Mouse (Mus musculus) myocyte (in vitro differentiated cells): ENCODE results near the gene Hoxd3. TPM values are rescaled to one million over a fixed set of nuclear protein-coding genes. Genes with fewer than 3 reads are reported as not detected.

Source experiments
- H3K27me3 ChIP-seq: one replicate; pipeline ENCODE4 v1.6.1; 2011; ENCODE audit not compliant: control insufficient read depth, insufficient read depth, insufficient read length
- H3K36me3 ChIP-seq: one replicate; pipeline ENCODE4 v1.6.1; 2011; ENCODE audit not compliant: control insufficient read depth, insufficient read depth
- H3K4me2 ChIP-seq: one replicate; pipeline ENCODE4 v1.6.1; 2011; ENCODE audit warnings: low read depth, control low read depth
- H3K4me3 ChIP-seq: one replicate; pipeline ENCODE4 v1.5.1; 2011; ENCODE audit warnings: mild to moderate bottlenecking, control low read depth, moderate library complexity
- H3K79me2 ChIP-seq: one replicate; pipeline ENCODE4 v1.6.1; 2011; ENCODE audit not compliant: control insufficient read depth, insufficient read depth
- H3ac ChIP-seq: one replicate; pipeline ENCODE4 v1.6.1; 2011; ENCODE audit not compliant: control insufficient read depth, insufficient read length
- CEBPB ChIP-seq: IDR thresholded peaks from 2 replicates; pipeline ENCODE4 v1.6.1; 2011; ENCODE audit warnings: mild to moderate bottlenecking, moderate library complexity; ENCODE audit not compliant: poor library complexity, insufficient read depth, severe bottlenecking
- E2F4 ChIP-seq: IDR thresholded peaks from one replicate; pipeline ENCODE4 v1.6.1; 2011; ENCODE audit warnings: mild to moderate bottlenecking, control low read depth, moderate library complexity; ENCODE audit not compliant: insufficient read depth
- MAX ChIP-seq: IDR thresholded peaks from one replicate; pipeline ENCODE4 v1.6.1; 2011; ENCODE audit warnings: low read depth, mild to moderate bottlenecking, control low read depth
- MYOD1 ChIP-seq, 3 experiments: IDR thresholded peaks; one replicate each; pipeline ENCODE4 v1.6.1; 2011; ENCODE audit warnings: control low read depth in 2 of 3, low read depth in 2 of 3, mild to moderate bottlenecking in 2 of 3, moderate library complexity in 1 of 3; ENCODE audit not compliant: insufficient read length in 2 of 3, control insufficient read depth in 1 of 3
- MYOG ChIP-seq, 3 experiments: IDR thresholded peaks; one replicate each; pipeline ENCODE4 v1.6.1; 2011; ENCODE audit warnings: control low read depth in 2 of 3, low read depth in 2 of 3, mild to moderate bottlenecking in 2 of 3; ENCODE audit not compliant: insufficient read length in 2 of 3, control insufficient read depth in 1 of 3, insufficient read depth in 1 of 3
- POLR2A ChIP-seq: IDR thresholded peaks from one replicate; pipeline ENCODE4 v1.6.1; 2011; ENCODE audit warnings: low read depth, mild to moderate bottlenecking, control low read depth, moderate library complexity; ENCODE audit not compliant: insufficient read length
- POLR2AphosphoS2 ChIP-seq: IDR thresholded peaks from one replicate; pipeline ENCODE4 v1.6.1; 2011; ENCODE audit warnings: low read depth, control low read depth; ENCODE audit not compliant: insufficient read length
- REST ChIP-seq: IDR thresholded peaks from one replicate; pipeline ENCODE4 v1.6.1; 2011; ENCODE audit warnings: mild to moderate bottlenecking, control low read depth, moderate library complexity; ENCODE audit not compliant: insufficient read depth, insufficient read length
- SRF ChIP-seq: IDR thresholded peaks from one replicate; pipeline ENCODE4 v1.6.1; 2011; ENCODE audit warnings: low read depth; ENCODE audit not compliant: control insufficient read depth, insufficient read length
- TCF12 ChIP-seq: IDR thresholded peaks from one replicate; pipeline ENCODE4 v1.6.1; 2011; ENCODE audit warnings: mild to moderate bottlenecking, control low read depth; ENCODE audit not compliant: poor library complexity, insufficient read depth, severe bottlenecking
- TCF3 ChIP-seq: IDR thresholded peaks from one replicate; pipeline ENCODE4 v1.6.1; 2011; ENCODE audit warnings: low read depth, control low read depth; ENCODE audit not compliant: insufficient read length
- USF1 ChIP-seq: IDR thresholded peaks from one replicate; pipeline ENCODE4 v1.6.1; 2011; ENCODE audit warnings: low read depth, mild to moderate bottlenecking, control low read depth, moderate library complexity
- polyA plus RNA-seq: library from polyadenylated mRNA; unstranded; fragments of >200 nt; fragmentation: generic; extraction: Trizol; gene quantifications from one replicate; pipeline ENCODE4 v1.2.1, GENCODE M21; 2012; ENCODE audit warnings: missing spikeins

Hoxd3 gene
- polyA plus RNA-seq, 1 experiment, result not detected

DNA sequence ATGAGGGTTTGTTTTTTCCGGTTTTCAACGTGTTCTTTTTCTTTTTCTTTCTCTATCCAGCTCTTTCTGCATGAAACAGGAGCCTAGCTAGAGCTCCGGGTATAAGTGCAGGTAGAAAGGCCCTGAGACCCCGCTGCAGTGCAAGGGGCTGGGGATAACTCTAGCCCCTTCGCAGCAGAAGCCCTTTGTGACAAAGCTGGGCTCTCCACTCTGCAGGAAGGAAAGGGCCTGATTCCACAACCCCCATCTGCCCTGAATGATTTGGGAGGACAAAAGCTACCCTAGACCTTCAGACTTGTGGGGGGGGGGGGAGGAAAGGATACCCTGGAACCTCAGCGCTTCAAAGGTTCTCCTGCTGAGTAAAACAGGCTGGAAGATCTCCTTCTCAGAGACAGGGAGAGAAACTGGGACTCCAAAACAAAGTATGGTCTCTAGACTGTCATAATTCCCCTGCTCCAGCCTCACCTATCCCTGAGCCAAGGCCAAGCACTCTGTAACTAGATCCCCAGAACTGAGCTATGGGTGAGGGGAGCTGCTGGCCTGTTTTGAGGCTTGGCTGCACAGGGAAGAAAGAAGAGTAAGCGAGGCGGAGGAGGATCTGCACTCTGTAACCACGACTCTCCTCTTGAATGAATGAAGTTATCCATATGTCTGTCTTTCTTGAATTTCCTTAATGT lies 35.2 kb upstream of the Hoxd3 start:
- Histone ChIP-seq H3K36me3 (no peaks in the 10 kb centered on the region), H3ac (no peak overlapping the region), H3K4me2 (no peak overlapping the region), H3K79me2 (no peaks in the 10 kb centered on the region), H3K4me3 (no peak overlapping the region), H3K27me3 (peaks cover 69% of the 10 kb centered on the region)
- TF ChIP-seq USF1 (no peak), MYOG (IDR thresholded peaks at IDR 0.05; ENCODE audit: control insufficient read depth in 1 of 3, insufficient read depth in 1 of 3, insufficient read length in 2 of 3, low read depth in 2 of 3) (no peak), REST (no peak), POLR2A (no peak), MYOD1 (IDR thresholded peaks at IDR 0.05; ENCODE audit: control insufficient read depth in 1 of 3, insufficient read length in 2 of 3, low read depth in 2 of 3) (no peak), POLR2AphosphoS2 (no peak), CEBPB (no peak), E2F4 (no peak), TCF12 (no peak), SRF (no peak)

DNA sequence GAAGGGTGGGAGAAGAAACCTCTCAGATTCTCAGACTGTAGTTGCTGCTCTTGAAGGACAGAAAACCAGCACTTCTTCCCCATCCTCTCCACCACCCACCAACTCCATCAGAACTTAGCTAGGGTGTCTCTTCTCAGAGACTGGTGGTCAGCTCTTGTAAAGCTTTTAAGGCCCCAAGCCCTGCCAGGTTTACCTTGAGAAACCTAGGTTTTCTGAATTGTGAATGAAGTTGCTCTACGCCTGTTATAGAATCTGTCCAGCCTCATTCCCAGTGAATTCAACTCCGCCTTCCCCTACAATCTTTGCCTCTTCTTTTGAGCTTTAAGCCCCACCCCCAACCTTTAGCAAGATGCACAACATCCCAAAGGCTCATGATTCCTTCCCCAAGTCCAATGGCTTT lies 34.6 kb upstream of the Hoxd3 start:
- H3K27me3 ChIP-seq, result peaks cover 75% of the 10 kb centered on the region
- no peaks in the 10 kb centered on the region for H3K79me2 ChIP-seq
- no peak for TF ChIP-seq SRF
- no peak for TF ChIP-seq REST
- no peak for TF ChIP-seq TCF3
- no peak for TF ChIP-seq MYOD1 (IDR thresholded peaks at IDR 0.05; ENCODE audit: control insufficient read depth in 1 of 3, insufficient read length in 2 of 3, low read depth in 2 of 3)
- TF ChIP-seq TCF12, result no peak
- no peak for TF ChIP-seq E2F4
- TF ChIP-seq MYOG (IDR thresholded peaks at IDR 0.05; ENCODE audit: control insufficient read depth in 1 of 3, insufficient read depth in 1 of 3, insufficient read length in 2 of 3, low read depth in 2 of 3), result no peak
- no peak for TF ChIP-seq USF1
- TF ChIP-seq MAX, result no peak
- TF ChIP-seq POLR2AphosphoS2, result no peak
- TF ChIP-seq CEBPB, result no peak
- no peak overlapping the region for H3K4me3 ChIP-seq
- no peaks in the 10 kb centered on the region for H3K36me3 ChIP-seq
- H3ac ChIP-seq, result no peak overlapping the region
- H3K4me2 ChIP-seq, result no peak overlapping the region

DNA sequence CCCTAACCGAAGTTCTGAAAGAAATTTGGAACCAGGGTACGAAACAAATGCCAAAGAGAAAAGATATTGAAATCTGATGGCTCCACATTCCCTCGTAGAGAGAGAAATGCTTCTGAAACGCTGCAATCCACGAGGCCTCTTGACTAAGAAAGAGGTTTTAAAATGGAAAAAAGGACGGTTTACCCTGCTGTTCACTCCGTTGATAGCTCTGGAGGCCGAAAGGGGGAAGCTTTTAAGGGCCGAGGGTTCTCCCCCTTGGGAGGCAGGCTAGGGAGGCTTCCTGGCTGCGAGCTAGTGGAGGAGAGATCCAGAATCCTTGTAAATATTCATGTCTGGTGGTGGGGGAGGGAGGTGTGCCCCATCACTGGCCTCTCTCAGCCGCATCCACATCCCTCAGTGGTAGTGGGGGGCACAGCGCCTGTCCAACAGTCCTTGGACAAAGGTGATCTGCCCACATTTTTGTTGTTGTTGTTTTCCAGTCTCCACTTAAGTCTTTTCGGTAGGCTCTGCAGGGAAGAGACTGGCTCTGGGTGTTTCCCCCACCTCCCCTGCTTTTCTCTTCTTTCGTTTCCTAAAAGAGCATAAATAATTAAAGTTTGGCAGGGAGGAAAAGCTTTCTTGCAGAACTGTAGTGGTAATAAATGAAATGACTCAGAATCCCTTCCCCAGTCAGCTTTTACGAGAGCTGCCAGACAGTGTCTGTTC lies 32.7 kb upstream of the Hoxd3 start, which contains the start of gene Hoxd11:
Gene Hoxd11 (plus strand): TSS at position 667 of the 705 bp plus-strand sequence.
- Histone ChIP-seq H3K79me2 (no peaks in the 10 kb centered on the region), H3K27me3 (peaks cover 76% of the 10 kb centered on the region), H3K4me3 (no peak within 1 kb of the TSS), H3ac (no peak within 1 kb of the TSS), H3K36me3 (no peaks in the 10 kb centered on the region), H3K4me2 (no peak within 1 kb of the TSS)
- TF ChIP-seq CEBPB (no peak), E2F4 (no peak), MYOG (IDR thresholded peaks at IDR 0.05; ENCODE audit: control insufficient read depth in 1 of 3, insufficient read depth in 1 of 3, insufficient read length in 2 of 3, low read depth in 2 of 3) (no peak)

DNA sequence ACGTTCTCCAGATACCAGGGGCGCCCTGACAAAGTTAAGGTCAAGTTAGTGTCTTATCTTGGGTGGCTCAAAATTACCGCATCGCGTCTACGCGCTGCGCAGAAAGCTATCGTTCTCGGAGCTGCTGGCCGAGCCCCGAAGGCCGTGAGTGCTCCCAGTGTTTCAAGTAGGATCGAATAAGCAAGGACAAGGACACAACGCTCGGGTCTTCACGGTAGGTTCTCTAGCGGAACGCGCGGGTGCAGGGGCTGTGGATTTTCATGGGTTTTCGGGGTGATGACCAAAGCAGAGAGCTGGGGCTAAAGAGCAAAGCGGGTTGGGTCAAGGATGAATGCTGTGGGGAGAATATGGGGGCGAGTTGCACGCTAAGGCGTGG lies 32.1 kb upstream of the Hoxd3 start:
- Histone ChIP-seq H3K36me3 (no peaks in the 10 kb centered on the region), H3ac (no peak overlapping the region), H3K27me3 (peaks cover 71% of the 10 kb centered on the region), H3K79me2 (no peaks in the 10 kb centered on the region), H3K4me3 (no peak overlapping the region), H3K4me2 (no peak overlapping the region)
- no peak for TF ChIP-seq SRF
- TF ChIP-seq MYOD1 (IDR thresholded peaks at IDR 0.05; ENCODE audit: control insufficient read depth in 1 of 3, insufficient read length in 2 of 3, low read depth in 2 of 3), result no peak
- no peak for TF ChIP-seq USF1
- no peak for TF ChIP-seq CEBPB
- no peak for TF ChIP-seq E2F4
- TF ChIP-seq POLR2A, result no peak

DNA sequence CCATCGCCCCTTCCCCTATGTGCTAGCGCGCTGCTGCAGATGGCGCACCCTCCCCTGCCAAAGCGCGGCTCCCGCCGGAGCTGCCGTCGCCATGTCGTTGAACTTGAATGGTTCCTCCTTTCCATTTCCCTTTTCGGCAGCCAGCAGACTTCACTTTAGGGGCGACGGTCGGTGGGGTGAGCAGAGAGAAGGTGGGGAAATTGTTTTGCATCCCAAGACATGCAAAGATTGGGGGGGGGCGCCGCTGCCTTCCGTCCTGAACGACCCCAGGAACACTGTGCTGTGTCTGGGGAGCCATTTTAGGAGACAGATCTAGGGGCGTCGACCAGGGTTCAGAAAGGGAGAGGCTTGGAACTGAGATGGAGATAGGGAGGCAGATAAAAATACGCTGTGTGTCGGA lies 31.7 kb upstream of the Hoxd3 start:
- Histone ChIP-seq H3K79me2 (no peaks in the 10 kb centered on the region), H3K4me3 (no peak overlapping the region), H3ac (no peak overlapping the region), H3K36me3 (no peaks in the 10 kb centered on the region), H3K4me2 (no peak overlapping the region), H3K27me3 (peaks cover 67% of the 10 kb centered on the region)
- TF ChIP-seq TCF3, result no peak
- TF ChIP-seq SRF, result no peak
- TF ChIP-seq CEBPB, result no peak
- no peak for TF ChIP-seq MYOD1 (IDR thresholded peaks at IDR 0.05; ENCODE audit: control insufficient read depth in 1 of 3, insufficient read length in 2 of 3, low read depth in 2 of 3)
- TF ChIP-seq POLR2A, result no peak
- TF ChIP-seq TCF12, result no peak
- no peak for TF ChIP-seq REST
- no peak for TF ChIP-seq MYOG (IDR thresholded peaks at IDR 0.05; ENCODE audit: control insufficient read depth in 1 of 3, insufficient read depth in 1 of 3, insufficient read length in 2 of 3, low read depth in 2 of 3)
- TF ChIP-seq POLR2AphosphoS2, result no peak
